ENCODE assay signal across 9 mouse cellular contexts in genomic region chr12:111936706-111937550, GRCm38 (mm10). TPM values are rescaled to one million over a fixed set of nuclear protein-coding genes. Genes with fewer than 3 reads are reported as not detected.
DNase-seq lines count a peak whose midpoint lies in the region; ATAC-seq and TF ChIP-seq lines count a peak whose summit lies in the region.
"Had no signal": no experiment of that assay in that cellular context is flagged by ENCODE, and none has a peak within 500 bp of the region (broad histone marks: within the 10 kb centered on the region; RNA-seq: fewer than 3 reads in every experiment).

No protein-coding gene starts in this region.

- peak overlapping the region; percentile 62; the same call in 1 of the 2 replicates for H3K27ac ChIP-seq in forebrain, embryonic 10.5 days
- no peak overlapping the region for H3K27ac ChIP-seq in forebrain, embryonic 11.5 days (ENCODE audit: low read depth, low read length)
- no peak overlapping the region; the same call in 1 of the 2 replicates for H3K27ac ChIP-seq in ES-E14 (ENCODE audit: insufficient read depth, low read depth, low read length, poor library complexity, severe bottlenecking)
- no peak overlapping the region for H3K27ac ChIP-seq in heart, embryonic 12.5 days (ENCODE audit: poor library complexity, severe bottlenecking)
- peak overlapping the region; percentile 93 for H3K27ac ChIP-seq in limb, embryonic 12.5 days

- 48% methylated on average over 24 of the region's 24 CpGs for WGBS in forebrain, embryonic 10.5 days
- 48% methylated on average over 24 of the region's 24 CpGs for WGBS in forebrain, embryonic 11.5 days
- WGBS in heart, embryonic 12.5 days = 44% methylated on average over 24 of the region's 24 CpGs
- 46% methylated on average over 24 of the region's 24 CpGs for WGBS in limb, embryonic 12.5 days

- no peaks in the 10 kb centered on the region for H3K9me3 ChIP-seq in forebrain, embryonic 10.5 days
- H3K9me3 ChIP-seq in forebrain, embryonic 11.5 days (ENCODE audit: control insufficient read depth, low read length) = no peaks in the 10 kb centered on the region
- no peaks in the 10 kb centered on the region for H3K9me3 ChIP-seq in ES-E14 (ENCODE audit: control insufficient read depth, insufficient read depth, low read depth, low read length)
- H3K9me3 ChIP-seq in heart, embryonic 12.5 days (replicated peaks) = no peaks in the 10 kb centered on the region
- no peaks in the 10 kb centered on the region for H3K9me3 ChIP-seq in limb, embryonic 12.5 days

- DNase-seq in forebrain, embryonic 10.5 days (ENCODE audit: extremely low spot score, low spot score) = no peak
- no peak for DNase-seq in forebrain, embryonic 11.5 days (ENCODE audit: low spot score)
- no peak for DNase-seq in ES-E14 (ENCODE audit: low read depth, low spot score)
- DNase-seq in ovary, postnatal 14 days (ENCODE audit: low spot score) = peak; percentile 80
- DNase-seq in thymus, postnatal 4 days = no peak
- no peak for DNase-seq in layer of hippocampus, adult 18-20 months (ENCODE audit: low spot score in 2 of 2)

- no peak for ATAC-seq in forebrain, embryonic 11.5 days (replicated peaks; ENCODE audit: low FRiP score)
- ATAC-seq in heart, embryonic 12.5 days (ENCODE audit: insufficient number of reproducible peaks, low FRiP score) = 0 out of 2 replicates have a peak, but pooled peaks have one; percentile 9
- no peak for ATAC-seq in limb, embryonic 12.5 days (ENCODE audit: insufficient number of reproducible peaks, insufficient read depth, low FRiP score, low TSS enrichment, low read depth)

- no peaks in the 10 kb centered on the region for H3K36me3 ChIP-seq in forebrain, embryonic 10.5 days (replicated peaks)
- no peaks in the 10 kb centered on the region for H3K36me3 ChIP-seq in forebrain, embryonic 11.5 days (ENCODE audit: control insufficient read depth, insufficient read depth, low read length)
- H3K36me3 ChIP-seq in ES-E14 (ENCODE audit: control insufficient read depth, insufficient read depth, low read length, poor library complexity, severe bottlenecking) = no peaks in the 10 kb centered on the region
- no peaks in the 10 kb centered on the region for H3K36me3 ChIP-seq in heart, embryonic 12.5 days
- H3K36me3 ChIP-seq in limb, embryonic 12.5 days = no peaks in the 10 kb centered on the region

- no peaks in the 10 kb centered on the region; the same call in 1 of the 2 replicates for H3K27me3 ChIP-seq in forebrain, embryonic 10.5 days (ENCODE audit: poor library complexity, severe bottlenecking)
- no peaks in the 10 kb centered on the region for H3K27me3 ChIP-seq in forebrain, embryonic 11.5 days (ENCODE audit: control insufficient read depth, insufficient read depth, low read length)
- H3K27me3 ChIP-seq in heart, embryonic 12.5 days (replicated peaks) = no peaks in the 10 kb centered on the region
- no peaks in the 10 kb centered on the region for H3K27me3 ChIP-seq in limb, embryonic 12.5 days

- no peak overlapping the region for H3K9ac ChIP-seq in forebrain, embryonic 11.5 days (ENCODE audit: low read length)
- H3K9ac ChIP-seq in ES-E14 (ENCODE audit: insufficient read depth, low read depth, low read length, poor library complexity, severe bottlenecking) = no peak overlapping the region
- H3K9ac ChIP-seq in heart, embryonic 12.5 days = no peak overlapping the region
- no peak overlapping the region for H3K9ac ChIP-seq in limb, embryonic 12.5 days (replicated peaks)

- H3K4me2 ChIP-seq in forebrain, embryonic 11.5 days (ENCODE audit: low read depth, low read length, severe bottlenecking) = no peak overlapping the region
- H3K4me2 ChIP-seq in heart, embryonic 12.5 days = no peak overlapping the region
- no peak overlapping the region for H3K4me2 ChIP-seq in limb, embryonic 12.5 days

- H3K4me1 ChIP-seq in forebrain, embryonic 10.5 days = peaks cover 48% of the 10 kb centered on the region
- H3K4me1 ChIP-seq in forebrain, embryonic 11.5 days (replicated peaks; ENCODE audit: control insufficient read depth, insufficient read depth, low read length) = no peaks in the 10 kb centered on the region; the same call in 1 of the 2 replicates
- H3K4me1 ChIP-seq in ES-E14 (ENCODE audit: control insufficient read depth in 2 of 2, insufficient read depth in 2 of 2, low read length in 2 of 2, poor library complexity in 1 of 2) = peaks cover 10 to 28% of the 10 kb centered on the region in 2 experiments
- peaks cover 60% of the 10 kb centered on the region for H3K4me1 ChIP-seq in heart, embryonic 12.5 days (replicated peaks)
- peaks cover 49% of the 10 kb centered on the region for H3K4me1 ChIP-seq in limb, embryonic 12.5 days (replicated peaks)

- no peak overlapping the region for H3K4me3 ChIP-seq in forebrain, embryonic 10.5 days
- H3K4me3 ChIP-seq in forebrain, embryonic 11.5 days (ENCODE audit: low read depth, low read length) = no peak overlapping the region
- H3K4me3 ChIP-seq in ES-E14 (ENCODE audit: insufficient read depth in 1 of 2, low read depth in 1 of 2, low read length in 2 of 2, poor library complexity in 1 of 2, severe bottlenecking in 1 of 2) = peak overlapping the region; percentile 24 to 37; a peak in 3 of 4 replicates
- no peak overlapping the region for H3K4me3 ChIP-seq in heart, embryonic 12.5 days
- H3K4me3 ChIP-seq in limb, embryonic 12.5 days (replicated peaks) = no peak overlapping the region

- in situ Hi-C loops in ES-E14 (cut with MboI; ENCODE audit: low sequenced_read_pairs in 2 of 2, unreplicated experiment in 2 of 2) = no loop called here

TF ChIP-seq in ES-E14, 5 proteins besides CTCF, POLR2A, EP300 and RAD21:
- TF ChIP-seq MAFK (IDR thresholded peaks at IDR 0.05; ENCODE audit: insufficient read depth, low read depth, low read length) (no peak), ZNF384 (IDR thresholded peaks at IDR 0.05; ENCODE audit: low read depth, low read length) (no peak), ZC3H11A (IDR thresholded peaks at IDR 0.05; ENCODE audit: borderline replicate concordance, low read depth, low read length) (no peak)
TF ChIP-seq in ES-E14: peak in this region for 0.

RNA-seq across cellular contexts. Expression of gene Ppp1r13b, which starts 29.0 kb away (rescaled TPM):
- polyA plus RNA-seq in forebrain, embryonic 10.5 days (2016; fragmentation: Nextera tagmentation; extraction: Ambion mirVana) = 2.9 and 3.1 TPM in 2 replicates
- polyA plus RNA-seq in forebrain, embryonic 11.5 days (2014; fragmentation: Nextera tagmentation; extraction: Ambion mirVana) = 6.3 and 7.6 TPM in 2 replicates
- total RNA-seq in ES-E14 (2012; rRNA removed) = 4.4 and 4.5 TPM in 2 replicates
- polyA plus RNA-seq in heart, embryonic 12.5 days (2016; fragmentation: Nextera tagmentation; extraction: Ambion mirVana) = 17.9 and 19.8 TPM in 2 replicates
- polyA plus RNA-seq in limb, embryonic 12.5 days (2016; fragmentation: Nextera tagmentation; extraction: Ambion mirVana) = 11.5 and 13.0 TPM in 2 replicates
- total RNA-seq in layer of hippocampus, adult 18-20 months (2021) = 10 to 100 TPM; 92.7 to 98.4 TPM

RNA-seq across cellular contexts. Expression of gene Atp5mpl, which starts 29.8 kb away (rescaled TPM):
- polyA plus RNA-seq in forebrain, embryonic 10.5 days (2016; fragmentation: Nextera tagmentation; extraction: Ambion mirVana) = 565 and 608 TPM in 2 replicates
- polyA plus RNA-seq in forebrain, embryonic 11.5 days (2014; fragmentation: Nextera tagmentation; extraction: Ambion mirVana) = 524 and 551 TPM in 2 replicates
- 180 and 297 TPM in 2 replicates for total RNA-seq in ES-E14 (2012; rRNA removed)
- polyA plus RNA-seq in heart, embryonic 12.5 days (2016; fragmentation: Nextera tagmentation; extraction: Ambion mirVana) = 1,412 and 1,427 TPM in 2 replicates
- polyA plus RNA-seq in limb, embryonic 12.5 days (2016; fragmentation: Nextera tagmentation; extraction: Ambion mirVana) = 648 and 683 TPM in 2 replicates
- total RNA-seq in layer of hippocampus, adult 18-20 months (2021) = 100 to 1,000 TPM; 341 to 347 TPM

RNA-seq across cellular contexts. Expression of gene Tdrd9, which starts 34.4 kb away (rescaled TPM):
- polyA plus RNA-seq in forebrain, embryonic 10.5 days (2016; fragmentation: Nextera tagmentation; extraction: Ambion mirVana) = 1.1 and 1.9 TPM in 2 replicates
- 0.94 and 1.7 TPM in 2 replicates for polyA plus RNA-seq in forebrain, embryonic 11.5 days (2014; fragmentation: Nextera tagmentation; extraction: Ambion mirVana)
- 0.58 and 0.67 TPM in 2 replicates for total RNA-seq in ES-E14 (2012; rRNA removed)
- 0.14 and 0.37 TPM in 2 replicates for polyA plus RNA-seq in heart, embryonic 12.5 days (2016; fragmentation: Nextera tagmentation; extraction: Ambion mirVana)
- 0.97 and 1.4 TPM in 2 replicates for polyA plus RNA-seq in limb, embryonic 12.5 days (2016; fragmentation: Nextera tagmentation; extraction: Ambion mirVana)
- under 1 TPM; 0.25 to 0.52 TPM for total RNA-seq in layer of hippocampus, adult 18-20 months (2021)

RNA-seq across cellular contexts. Expression of gene Rd3l, which starts 44.2 kb away (rescaled TPM):
- polyA plus RNA-seq in forebrain, embryonic 10.5 days (2016; fragmentation: Nextera tagmentation; extraction: Ambion mirVana) = not detected in 2 replicates
- not detected in 2 replicates for polyA plus RNA-seq in forebrain, embryonic 11.5 days (2014; fragmentation: Nextera tagmentation; extraction: Ambion mirVana)
- total RNA-seq in ES-E14 (2012; rRNA removed) = not detected in 2 replicates
- 0.62 and 0.64 TPM in 2 replicates for polyA plus RNA-seq in heart, embryonic 12.5 days (2016; fragmentation: Nextera tagmentation; extraction: Ambion mirVana)
- polyA plus RNA-seq in limb, embryonic 12.5 days (2016; fragmentation: Nextera tagmentation; extraction: Ambion mirVana) = not detected in 2 replicates
- under 1 TPM in 1 of 2 experiments, not detected in 1; 0.35 TPM for total RNA-seq in layer of hippocampus, adult 18-20 months (2021)
- polyA plus RNA-seq: neural tube, embryonic 14.5 days had no signal

Comparison
In these comparisons a context has a peak if more than half of its experiments do, and no peak if none do; other contexts are left out.
1. H3K27ac ChIP-seq: peak in forebrain, embryonic 10.5 days (single experiment) and limb, embryonic 12.5 days (single experiment); none in forebrain, embryonic 11.5 days (single experiment), ES-E14 (single experiment) and heart, embryonic 12.5 days (single experiment).
2. H3K4me3 ChIP-seq: peak in ES-E14 (2 of 2); none in forebrain, embryonic 10.5 days (single experiment), forebrain, embryonic 11.5 days (single experiment), heart, embryonic 12.5 days (single experiment) and limb, embryonic 12.5 days (single experiment).